Mouse (Mus musculus) mammary gland, adult 2 months (tissue): Measurements from ENCODE around the gene Vmn2r121. TPM values are rescaled to one million over a fixed set of nuclear protein-coding genes. Genes with fewer than 3 reads are reported as not detected.

Experiments
- polyA plus RNA-seq: library from polyadenylated mRNA; depleted of rRNA; stranded (reverse); fragments of >200 nt; gene quantifications from 2 replicates; pipeline ENCODE4 v1.2.3, GENCODE M21; 2012; ENCODE audit warnings: low replicate concordance; rRNA removed

Vmn2r121 gene
- not detected in 2 replicates for polyA plus RNA-seq

DNA sequence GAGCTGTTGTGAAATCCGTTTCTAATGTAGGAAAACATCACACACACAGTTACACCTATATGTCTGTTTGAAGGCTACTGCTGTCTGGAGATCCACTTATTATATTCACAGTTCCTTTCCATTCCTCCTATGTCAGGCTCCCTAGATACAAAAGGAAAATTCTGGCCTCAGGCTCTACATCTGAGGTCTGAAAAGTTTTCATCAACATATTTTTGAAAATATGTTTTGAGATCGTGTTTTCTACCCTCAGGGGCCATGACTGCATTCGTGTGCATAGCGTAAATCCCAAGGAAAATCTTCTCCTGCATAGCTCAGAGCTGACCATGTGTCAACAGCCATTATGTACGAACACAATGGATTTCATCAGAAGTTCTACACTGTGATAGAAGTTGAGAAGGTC lies at the start of gene Vmn2r121:
Gene Vmn2r121, minus strand, starts transcription at position 101 of the 400 bp plus-strand sequence.

